Mouse (Mus musculus): Measurements from ENCODE around the gene Mybphl. TPM values are rescaled to one million over a fixed set of nuclear protein-coding genes. Genes with fewer than 3 reads are reported as not detected.

Gene Mybphl
- under 1 TPM in 1 of 2 experiments, not detected in 1; 0.30 TPM for total RNA-seq (2021)

- intact Hi-C loops (cut with DNase I), result no loop called here
- no peak for DNase-seq
These were observed at the start of gene Mybphl for GRCm38 (mm10) chr3:108364270-108364995. Gene Mybphl, plus strand, starts transcription at chr3:108364911.

GRCm38 (mm10) chr3:108318517-108318916 is 46.2 kb upstream of the Mybphl start:
- intact Hi-C loops (cut with DNase I), result no loop called here
- no peak for DNase-seq

GRCm38 (mm10) chr3:108321671-108322070 is 43.0 kb upstream of the Mybphl start:
- intact Hi-C loops (cut with DNase I), result no loop called here

GRCm38 (mm10) chr3:108322136-108322535 is 42.6 kb upstream of the Mybphl start:
- intact Hi-C loops (cut with DNase I), result no loop called here
- no peak for DNase-seq

More at GRCm38 (mm10) chr3:108321671-108322070, 43.0 kb upstream of the Mybphl start:
- no peak for DNase-seq

GRCm38 (mm10) chr3:108322962-108323361 is 41.7 kb upstream of the Mybphl start:
- intact Hi-C loops (cut with DNase I), result no loop called here
- peak; percentile 40 for DNase-seq

GRCm38 (mm10) chr3:108324837-108325236 is 39.9 kb upstream of the Mybphl start:
- no peak for DNase-seq
- intact Hi-C loops (cut with DNase I), result loop anchor here (5.0 kb wide), 1 partner anchor 38 kb away; no protein-coding TSS in a partner anchor

GRCm38 (mm10) chr3:108325521-108325920 is 39.2 kb upstream of the Mybphl start:
- DNase-seq, result no peak
- intact Hi-C loops (cut with DNase I), result loop anchor here (5.0 kb wide), 1 partner anchor 38 kb away; no protein-coding TSS in a partner anchor

- DNase-seq, result no peak
- intact Hi-C loops (cut with DNase I), result loop anchor here (5.0 kb wide), 1 partner anchor 40 kb away; no protein-coding TSS in a partner anchor
These were observed 37.4 kb upstream of the Mybphl start for GRCm38 (mm10) chr3:108327275-108327674.

- intact Hi-C loops (cut with DNase I), result loop anchor here (5.0 kb wide), 1 partner anchor 41 kb away; no protein-coding TSS in a partner anchor
- DNase-seq, result peak; percentile 11
These were observed 36.8 kb upstream of the Mybphl start for GRCm38 (mm10) chr3:108327916-108328315.

- peak; percentile 90 for DNase-seq
- intact Hi-C loops (cut with DNase I), result loop anchor here (5.0 kb wide), 1 partner anchor 41 kb away; no protein-coding TSS in a partner anchor
These were observed 36.3 kb upstream of the Mybphl start for GRCm38 (mm10) chr3:108328441-108328841.

GRCm38 (mm10) chr3:108330812-108331211 is 33.9 kb upstream of the Mybphl start:
- intact Hi-C loops (cut with DNase I), result no loop called here
- no peak for DNase-seq

- intact Hi-C loops (cut with DNase I), result no loop called here
- no peak for DNase-seq
These were observed 27.8 kb upstream of the Mybphl start for GRCm38 (mm10) chr3:108336878-108337277.

GRCm38 (mm10) chr3:108341040-108341439 is 23.7 kb upstream of the Mybphl start:
- DNase-seq, result no peak
- intact Hi-C loops (cut with DNase I), result no loop called here

GRCm38 (mm10) chr3:108342185-108342584 is 22.5 kb upstream of the Mybphl start:
- DNase-seq, result no peak
- intact Hi-C loops (cut with DNase I), result no loop called here

- intact Hi-C loops (cut with DNase I), result loop anchor here (5.0 kb wide), 1 partner anchor 79 kb away; no protein-coding TSS in a partner anchor
- no peak for DNase-seq
These were observed 18.9 kb upstream of the Mybphl start for GRCm38 (mm10) chr3:108345855-108346254.

- intact Hi-C loops (cut with DNase I), result loop anchor here (5.0 kb wide), 1 partner anchor 81 kb away; no protein-coding TSS in a partner anchor
- no peak for DNase-seq
These were observed 16.3 kb upstream of the Mybphl start for GRCm38 (mm10) chr3:108348376-108348775.

GRCm38 (mm10) chr3:108355245-108355644 is 9.5 kb upstream of the Mybphl start:
- intact Hi-C loops (cut with DNase I), result no loop called here
- DNase-seq, result no peak

- intact Hi-C loops (cut with DNase I), result no loop called here
- no peak for DNase-seq
These were observed 7.7 kb upstream of the Mybphl start for GRCm38 (mm10) chr3:108357051-108357450.

- DNase-seq, result no peak
- intact Hi-C loops (cut with DNase I), result no loop called here
These were observed 6.3 kb upstream of the Mybphl start for GRCm38 (mm10) chr3:108358445-108358844.

- intact Hi-C loops (cut with DNase I), result no loop called here
These were observed 3.8 kb upstream of the Mybphl start for GRCm38 (mm10) chr3:108360894-108361293.

GRCm38 (mm10) chr3:108363626-108364025 is 1.1 kb upstream of the Mybphl start:
- intact Hi-C loops (cut with DNase I), result no loop called here
- DNase-seq, result no peak

More at GRCm38 (mm10) chr3:108360894-108361293, 3.8 kb upstream of the Mybphl start:
- no peak for DNase-seq

GRCm38 (mm10) chr3:108367173-108367572 is 2.5 kb downstream of the Mybphl start:
- intact Hi-C loops (cut with DNase I), result no loop called here
- DNase-seq, result peak; percentile 46

Data from left cerebral cortex, postnatal 4 days (tissue).